Mouse (Mus musculus) regulatory T cell (primary cell): ENCODE data around the gene Ms4a2.

Source experiments
- in situ Hi-C: fragments of 300-600 bp; cut with MboI, MseI; formaldehyde crosslinking; loops from one replicate; pipeline ENCODE4 v1.15.1; 2025; ENCODE audit warnings: high pct_unique_total_duplicates

The Ms4a2 gene

GRCm38 (mm10) chr19:11589891-11590449 is 33.5 kb downstream of the Ms4a2 start:
- in situ Hi-C loops: no loop called here

- in situ Hi-C loops: no loop called here
These were observed 34.3 kb downstream of the Ms4a2 start for GRCm38 (mm10) chr19:11589205-11589604.

- in situ Hi-C loops: no loop called here
These were observed 48.6 kb downstream of the Ms4a2 start for GRCm38 (mm10) chr19:11574965-11575364.
